Mouse (Mus musculus) spleen, embryonic (tissue): ENCODE measurements at regions not wholly inside any gene's neighbourhood (a gene's known extent, or its start where the extent isn't known, plus 50 kb on each side); places are given as distances from the start of the nearest gene placed in this dataset.

Source experiments
- CTCF ChIA-PET: fragments of 350-600 bp; sonication (Branson Sonifier 250); formaldehyde crosslinking; loops from one replicate; lab custom pipeline; 2022; lab: Charles Lee

GRCm38 (mm10) chr9:73173589-73174247 lies 60.5 kb downstream of the Rsl24d1 start:
- CTCF ChIA-PET: interaction anchor here (0.5 kb wide), 1 partner anchor 11 kb away, joined by 5 read pairs; no protein-coding TSS in a partner anchor

- CTCF ChIA-PET: interaction anchor here (0.5 kb wide), 1 partner anchor 41 kb away, joined by 3 read pairs; no protein-coding TSS in a partner anchor
These were observed 63.4 kb downstream of the Rsl24d1 start for GRCm38 (mm10) chr9:73176645-73177044.

GRCm38 (mm10) chr9:73183356-73183755 lies 70.1 kb downstream of the Rsl24d1 start:
- CTCF ChIA-PET: no interaction called here

- CTCF ChIA-PET: no interaction called here
These were observed 71.7 kb downstream of the Rsl24d1 start for GRCm38 (mm10) chr9:73184908-73185307.

GRCm38 (mm10) chr9:73192271-73192785 lies 79.1 kb downstream of the Rsl24d1 start:
- CTCF ChIA-PET: no interaction called here

GRCm38 (mm10) chr9:73198261-73199085 lies 85.2 kb downstream of the Rsl24d1 start:
- CTCF ChIA-PET: no interaction called here

GRCm38 (mm10) chr9:73223111-73223510 lies 109.9 kb downstream of the Rsl24d1 start:
- CTCF ChIA-PET: no interaction called here

- CTCF ChIA-PET: no interaction called here
These were observed 127.0 kb downstream of the Rsl24d1 start for GRCm38 (mm10) chr9:73240188-73240587.

GRCm38 (mm10) chr9:73242521-73243308 lies 129.5 kb downstream of the Rsl24d1 start:
- CTCF ChIA-PET: no interaction called here

GRCm38 (mm10) chr9:73244177-73244576 lies 131.0 kb downstream of the Rsl24d1 start:
- CTCF ChIA-PET: no interaction called here

GRCm38 (mm10) chr9:73245524-73245923 lies 132.3 kb downstream of the Rsl24d1 start:
- CTCF ChIA-PET: no interaction called here

- CTCF ChIA-PET: no interaction called here
These were observed 144.9 kb downstream of the Rsl24d1 start for GRCm38 (mm10) chr9:73258171-73258570.

GRCm38 (mm10) chr9:73258640-73259039 lies 145.4 kb downstream of the Rsl24d1 start:
- CTCF ChIA-PET: no interaction called here

- CTCF ChIA-PET: no interaction called here
These were observed 149.5 kb downstream of the Rsl24d1 start for GRCm38 (mm10) chr9:73262711-73263110.

- CTCF ChIA-PET: no interaction called here
These were observed 157.0 kb downstream of the Rsl24d1 start for GRCm38 (mm10) chr9:73270249-73270648.

- CTCF ChIA-PET: no interaction called here
These were observed 159.4 kb downstream of the Rsl24d1 start for GRCm38 (mm10) chr9:73272614-73273013.

- CTCF ChIA-PET: no interaction called here
These were observed 160.5 kb downstream of the Rsl24d1 start for GRCm38 (mm10) chr9:73273681-73274080.

GRCm38 (mm10) chr9:73275671-73276070 lies 162.4 kb downstream of the Rsl24d1 start:
- CTCF ChIA-PET: no interaction called here

- CTCF ChIA-PET: no interaction called here
These were observed 182.1 kb downstream of the Rsl24d1 start for GRCm38 (mm10) chr9:73295287-73295686.

GRCm38 (mm10) chr9:73302156-73302918 lies 189.1 kb downstream of the Rsl24d1 start:
- CTCF ChIA-PET: no interaction called here

GRCm38 (mm10) chr9:73317048-73317447 lies 203.8 kb downstream of the Rsl24d1 start:
- CTCF ChIA-PET: no interaction called here
